Mouse (Mus musculus) liver, adult 2 months (tissue): Measurements from ENCODE around the gene Dcun1d3. TPM values are rescaled to one million over a fixed set of nuclear protein-coding genes. Genes with fewer than 3 reads are reported as not detected.

Experiments
- DNase-seq: peaks from one replicate; pipeline ENCODE4 v3.0.0-alpha.2; 2011; ENCODE audit warnings: low read depth, low spot score; ENCODE audit errors: extremely low read depth
- H3K27ac ChIP-seq: fragments of 200-500 bp; replicated peaks from 2 replicates; pipeline ENCODE4 v1.5.1; 2012; ENCODE audit warnings: low read depth, mild to moderate bottlenecking, control low read depth, inconsistent platforms, low read length; ENCODE audit not compliant: insufficient read depth
- H3K27me3 ChIP-seq: fragments of 200-500 bp; 2 replicates; pipeline ENCODE4 v1.6.1; 2012; ENCODE audit warnings: mild to moderate bottlenecking, moderate library complexity, low read length, inconsistent platforms; ENCODE audit not compliant: control insufficient read depth, insufficient read depth
- H3K36me3 ChIP-seq: fragments of 200-500 bp; 2 replicates; pipeline ENCODE4 v1.6.1; 2012; ENCODE audit warnings: low read length, inconsistent platforms; ENCODE audit not compliant: control insufficient read depth, insufficient read depth
- H3K4me1 ChIP-seq: fragments of 200-500 bp; 2 replicates; pipeline ENCODE4 v1.6.1; 2011; ENCODE audit warnings: low read length; ENCODE audit not compliant: control insufficient read depth, insufficient read depth
- H3K4me3 ChIP-seq: fragments of 200-500 bp; 2 replicates; pipeline ENCODE4 v1.5.1; 2011; ENCODE audit warnings: low read depth, mild to moderate bottlenecking, control low read depth, low read length, moderate library complexity; ENCODE audit not compliant: insufficient read depth
- H3K79me2 ChIP-seq: fragments of 200-500 bp; 2 replicates; pipeline ENCODE4 v1.6.1; 2012; ENCODE audit warnings: inconsistent platforms, mild to moderate bottlenecking, low read length, moderate library complexity; ENCODE audit not compliant: control insufficient read depth, insufficient read depth
- H3K9ac ChIP-seq: fragments of 200-500 bp; 2 replicates; pipeline ENCODE4 v1.6.1; 2012; ENCODE audit warnings: low read depth, mild to moderate bottlenecking, control low read depth, inconsistent platforms, low read length
- CTCF ChIP-seq: fragments of 200-500 bp; IDR thresholded peaks from 2 replicates; pipeline ENCODE4 v1.5.1; 2011; ENCODE audit warnings: low read depth, low read length, control low read depth
- POLR2A ChIP-seq: fragments of 200-500 bp; IDR thresholded peaks from 2 replicates; pipeline ENCODE4 v1.6.1; 2011; ENCODE audit warnings: low read length, control low read depth; ENCODE audit not compliant: insufficient read depth; ENCODE audit errors: extremely low read depth
- WGBS: fragments of 180-500 bp; shearing (Covaris S2); methylation state at CpG from one replicate; pipeline ENCODE4 v1.1.7; 2018; 5-methylcytosine and 5-hydroxymethylcytosine counted together
- polyA plus RNA-seq: library from polyadenylated mRNA; depleted of rRNA; stranded (reverse); fragments of >200 nt; gene quantifications from 2 replicates; pipeline ENCODE4 v1.2.3, GENCODE M21; 2012
- total RNA-seq: library from RNA; depleted of rRNA; stranded (reverse); fragments of >200 nt; gene quantifications from 2 replicates; pipeline ENCODE4 v1.2.3, GENCODE M21; 2014

The Dcun1d3 gene
- total and polyA plus RNA-seq, 2 experiments: 5.3 to 5.7 TPM

GRCm38 (mm10) chr7:119860116-119860515 is 36.0 kb downstream of the Dcun1d3 start:
- DNase-seq: no peak
- Histone ChIP-seq H3K4me1 (peaks cover 6% of the 10 kb centered on the region), H3K4me3 (no peak overlapping the region), H3K9ac (no peak overlapping the region), H3K27me3 (no peaks in the 10 kb centered on the region), H3K36me3 (peaks cover 26% of the 10 kb centered on the region), H3K79me2 (peaks cover 8% of the 10 kb centered on the region), H3K27ac (no peak overlapping the region)
- TF ChIP-seq CTCF (no peak), POLR2A (no peak)
- WGBS: 87% methylated on average over 3 of the region's 3 CpGs

- Histone ChIP-seq H3K27ac (no peak overlapping the region), H3K9ac (no peak overlapping the region), H3K79me2 (peaks cover 6% of the 10 kb centered on the region), H3K27me3 (no peaks in the 10 kb centered on the region), H3K4me3 (no peak overlapping the region), H3K36me3 (peaks cover 26% of the 10 kb centered on the region), H3K4me1 (peaks cover 6% of the 10 kb centered on the region)
- no peak for DNase-seq
- WGBS: 89% methylated on average over 6 of the region's 6 CpGs
- no peak for TF ChIP-seq POLR2A
- peak; percentile 51 for TF ChIP-seq CTCF
These were observed 36.6 kb downstream of the Dcun1d3 start for GRCm38 (mm10) chr7:119859476-119859875.

GRCm38 (mm10) chr7:119855031-119855430 is 41.1 kb downstream of the Dcun1d3 start:
- peaks cover 5% of the 10 kb centered on the region; the same call in 1 of the 2 replicates for H3K4me1 ChIP-seq
- TF ChIP-seq CTCF (no peak), POLR2A (no peak)
- no peak for DNase-seq

GRCm38 (mm10) chr7:119854362-119854761 is 41.7 kb downstream of the Dcun1d3 start:
- 66% methylated on average over 2 of the region's 2 CpGs for WGBS
- no peak overlapping the region for H3K27ac ChIP-seq
- no peak overlapping the region for H3K4me3 ChIP-seq

More at GRCm38 (mm10) chr7:119855031-119855430, 41.1 kb downstream of the Dcun1d3 start:
- Histone ChIP-seq H3K4me3 (no peak overlapping the region), H3K79me2 (no peaks in the 10 kb centered on the region), H3K9ac (no peak overlapping the region), H3K36me3 (peaks cover 25% of the 10 kb centered on the region), H3K27ac (no peak overlapping the region), H3K27me3 (no peaks in the 10 kb centered on the region)

GRCm38 (mm10) chr7:119853186-119853585 is 42.9 kb downstream of the Dcun1d3 start:
- H3K79me2 ChIP-seq: no peaks in the 10 kb centered on the region
- WGBS: 67% methylated on average over 1 of the region's 1 CpGs
- H3K27me3 ChIP-seq: no peaks in the 10 kb centered on the region
- H3K27ac ChIP-seq: no peak overlapping the region
- no peak overlapping the region for H3K9ac ChIP-seq
- peaks cover 5% of the 10 kb centered on the region; the same call in 1 of the 2 replicates for H3K4me1 ChIP-seq
- H3K36me3 ChIP-seq: peaks cover 14% of the 10 kb centered on the region; the same call in 1 of the 2 replicates
- DNase-seq: peak; percentile 45
- no peak for TF ChIP-seq CTCF
- TF ChIP-seq POLR2A: no peak
- H3K4me3 ChIP-seq: no peak overlapping the region

More at GRCm38 (mm10) chr7:119854362-119854761, 41.7 kb downstream of the Dcun1d3 start:
- Histone ChIP-seq H3K4me1 (peaks cover 5% of the 10 kb centered on the region; the same call in 1 of the 2 replicates), H3K9ac (no peak overlapping the region), H3K36me3 (peaks cover 23% of the 10 kb centered on the region), H3K27me3 (no peaks in the 10 kb centered on the region), H3K79me2 (no peaks in the 10 kb centered on the region)
- DNase-seq: no peak
- TF ChIP-seq POLR2A (no peak), CTCF (no peak)

GRCm38 (mm10) chr7:119852494-119852893 is 43.6 kb downstream of the Dcun1d3 start:
- no peak for DNase-seq
- H3K27ac ChIP-seq: no peak overlapping the region
- peaks cover 6% of the 10 kb centered on the region; the same call in 1 of the 2 replicates for H3K4me1 ChIP-seq
- no peak overlapping the region for H3K9ac ChIP-seq
- no peak overlapping the region for H3K4me3 ChIP-seq
- peaks cover 9% of the 10 kb centered on the region; the same call in 1 of the 2 replicates for H3K36me3 ChIP-seq
- H3K79me2 ChIP-seq: no peaks in the 10 kb centered on the region
- H3K27me3 ChIP-seq: no peaks in the 10 kb centered on the region
- TF ChIP-seq POLR2A (no peak), CTCF (no peak)
